Mouse (Mus musculus) CD4-positive, CD25-positive, alpha-beta regulatory T cell (primary cell): Measurements from ENCODE around the gene Chmp4b. TPM values are rescaled to one million over a fixed set of nuclear protein-coding genes. Genes with fewer than 3 reads are reported as not detected.

ENCODE experiments used
- polyA plus RNA-seq: library from polyadenylated mRNA; unstranded; fragments of 100-300 nt; shearing (Covaris generic); gene quantifications from one replicate; pipeline ENCODE4 v1.2.1, GENCODE M21; 2017

The Chmp4b gene
- polyA plus RNA-seq, result 12.1 TPM

GRCm38 (mm10) chr2:154651363-154651762 lies at the start of gene Chmp4b:
Gene Chmp4b, plus strand, starts transcription at chr2:154651705.

DNA sequence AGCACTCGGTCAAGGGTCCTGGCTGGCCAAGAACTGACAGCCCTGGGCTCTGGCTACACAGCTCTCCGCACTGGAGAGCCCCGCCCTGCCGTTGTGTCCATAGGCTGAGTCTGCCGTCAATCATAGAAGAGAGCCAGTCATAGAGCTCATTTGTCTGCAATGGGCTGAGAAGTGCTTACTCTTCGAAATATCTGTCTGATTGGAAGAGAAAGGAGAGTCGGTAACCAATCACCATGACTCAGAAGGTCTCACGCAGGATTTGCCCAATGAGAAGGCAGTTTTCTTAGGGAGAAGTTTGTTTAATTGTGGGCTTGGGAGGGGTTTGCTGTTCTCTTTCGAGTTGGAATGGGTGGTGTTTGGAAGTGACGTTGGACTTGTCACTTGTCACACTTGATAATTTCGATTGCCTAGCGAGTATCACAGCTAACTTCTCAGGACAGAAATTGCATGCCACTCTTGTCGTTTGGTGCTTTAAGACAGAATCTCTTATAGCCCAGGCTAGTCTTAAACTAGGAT lies 47.8 kb upstream of the Chmp4b start, which contains the start of gene Pxmp4:
Pxmp4 (minus strand) TSS at position 71 of the 516 bp plus-strand sequence.

DNA sequence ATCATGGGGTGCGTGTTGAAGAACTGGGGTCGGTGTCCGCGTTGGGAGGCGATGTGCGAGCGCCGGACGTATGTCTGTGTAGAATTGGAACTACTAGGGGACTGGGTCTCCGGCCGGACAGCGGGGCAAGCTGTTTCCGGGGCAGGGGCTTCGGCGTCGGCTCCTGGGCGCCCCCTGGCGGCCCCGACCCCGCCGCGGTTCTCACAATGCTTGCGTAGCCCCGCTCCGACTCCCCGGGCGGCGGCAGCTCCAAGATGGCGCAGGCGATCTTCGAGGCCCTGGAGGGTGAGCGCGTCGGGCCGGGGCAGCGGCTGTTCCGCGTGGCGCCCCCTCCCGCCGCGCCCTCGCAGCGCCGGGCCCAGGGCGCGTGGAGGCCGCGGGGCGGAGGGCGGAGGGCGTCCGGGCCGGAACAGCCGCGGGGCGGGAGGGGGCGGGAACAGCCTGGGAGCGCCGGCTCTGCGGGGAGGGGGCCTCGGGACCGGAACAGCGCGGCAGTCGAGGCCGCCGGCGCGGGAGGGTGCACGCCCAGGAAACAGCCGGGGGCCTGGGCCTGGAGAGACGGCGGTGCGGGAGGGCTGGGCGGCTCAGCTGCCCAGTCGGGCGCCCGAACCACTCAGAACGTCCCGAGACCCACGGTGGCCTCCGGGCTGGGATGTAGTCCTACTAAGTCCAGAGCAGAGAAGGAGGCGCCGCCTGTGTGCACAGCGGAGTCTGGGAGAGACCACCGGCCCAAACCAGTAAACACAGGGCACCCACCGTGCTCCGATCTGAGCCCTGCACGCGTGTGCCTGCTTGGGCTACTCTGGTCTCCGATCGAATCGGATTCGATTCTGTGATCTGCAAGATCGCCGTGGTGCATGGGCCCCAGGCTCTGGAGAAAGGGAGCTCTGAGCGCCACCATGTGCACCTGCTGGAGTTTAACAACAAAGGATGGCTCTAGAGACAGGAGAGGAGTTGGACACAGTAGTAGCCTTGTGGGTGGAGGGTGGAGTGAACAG lies 38.1 kb upstream of the Chmp4b start, which contains the start of the genes Zfp341 and 4930519P11Rik:
Zfp341 (plus strand) TSS at position 180 of the 998 bp plus-strand sequence.
4930519P11Rik (minus strand) TSS at position 320 of the 998 bp plus-strand sequence.

Other genes with a start within 250 kb of the Chmp4b start
- 0.24 TPM for gene Snta1, start 243.6 kb upstream of the Chmp4b start, polyA plus RNA-seq
- 30.7 TPM for gene Cbfa2t2, start 215.2 kb upstream of the Chmp4b start, polyA plus RNA-seq
- gene 1700003F12Rik, start 104.6 kb upstream of the Chmp4b start, polyA plus RNA-seq, result not detected
- gene Actl10, start 99.9 kb upstream of the Chmp4b start, polyA plus RNA-seq, result not detected
- 0.63 TPM for gene Necab3, start 92.8 kb upstream of the Chmp4b start, polyA plus RNA-seq
- gene E2f1, start 81.8 kb upstream of the Chmp4b start, polyA plus RNA-seq, result 2.8 TPM
- gene Pxmp4, start 48.0 kb upstream of the Chmp4b start, polyA plus RNA-seq, result 24.9 TPM
- gene Zfp341, start 38.4 kb upstream of the Chmp4b start, polyA plus RNA-seq, result 0.77 TPM
- 0.50 TPM for gene 4930519P11Rik, start 38.3 kb upstream of the Chmp4b start, polyA plus RNA-seq
- gene Gm14214, start 118.3 kb downstream of the Chmp4b start, polyA plus RNA-seq, result 0.29 TPM
- 164 TPM for gene Raly, start 139.4 kb downstream of the Chmp4b start, polyA plus RNA-seq
- 0.37 TPM for gene a, start 139.7 kb downstream of the Chmp4b start, polyA plus RNA-seq
- gene Eif2s2, start 241.2 kb downstream of the Chmp4b start, polyA plus RNA-seq, result 53.4 TPM